Mouse (Mus musculus): ENCODE measurements around the gene Rps6kb2. TPM values are rescaled to one million over a fixed set of nuclear protein-coding genes. Genes with fewer than 3 reads are reported as not detected.
A peak's percentile ranks its signal among the peaks of the same experiment; 100 is the strongest.

Gene Rps6kb2
- polyA plus RNA-seq, 1 experiment: 42.5 TPM

GRCm38 (mm10) chr19:4187303-4187702, 24.1 kb upstream of the Rps6kb2 start:
- TF ChIP-seq CTCF (IDR thresholded peaks at IDR 0.05; ENCODE audit: extremely low read depth, insufficient read length, insufficient replicate concordance, low read depth, low read length): no peak
- no peak for TF ChIP-seq POLR2A (IDR thresholded peaks at IDR 0.05; ENCODE audit: low read depth, low read length)
- H3K4me1 ChIP-seq (ENCODE audit: control insufficient read depth, insufficient read depth, insufficient read length, low read length): peaks cover 4% of the 10 kb centered on the region; the same call in 1 of the 2 replicates
- no peak overlapping the region for H3K27ac ChIP-seq (ENCODE audit: insufficient read depth, low read depth, low read length)
- no peaks in the 10 kb centered on the region for H3K27me3 ChIP-seq (ENCODE audit: control insufficient read depth, insufficient read depth, low read length)
- peak overlapping the region; percentile 29 for H3K4me3 ChIP-seq (ENCODE audit: low read depth, low read length)
- no peaks in the 10 kb centered on the region for H3K36me3 ChIP-seq (ENCODE audit: control insufficient read depth, insufficient read depth, low read length)
- 84% methylated on average over 3 of the region's 3 CpGs for WGBS

DNA sequence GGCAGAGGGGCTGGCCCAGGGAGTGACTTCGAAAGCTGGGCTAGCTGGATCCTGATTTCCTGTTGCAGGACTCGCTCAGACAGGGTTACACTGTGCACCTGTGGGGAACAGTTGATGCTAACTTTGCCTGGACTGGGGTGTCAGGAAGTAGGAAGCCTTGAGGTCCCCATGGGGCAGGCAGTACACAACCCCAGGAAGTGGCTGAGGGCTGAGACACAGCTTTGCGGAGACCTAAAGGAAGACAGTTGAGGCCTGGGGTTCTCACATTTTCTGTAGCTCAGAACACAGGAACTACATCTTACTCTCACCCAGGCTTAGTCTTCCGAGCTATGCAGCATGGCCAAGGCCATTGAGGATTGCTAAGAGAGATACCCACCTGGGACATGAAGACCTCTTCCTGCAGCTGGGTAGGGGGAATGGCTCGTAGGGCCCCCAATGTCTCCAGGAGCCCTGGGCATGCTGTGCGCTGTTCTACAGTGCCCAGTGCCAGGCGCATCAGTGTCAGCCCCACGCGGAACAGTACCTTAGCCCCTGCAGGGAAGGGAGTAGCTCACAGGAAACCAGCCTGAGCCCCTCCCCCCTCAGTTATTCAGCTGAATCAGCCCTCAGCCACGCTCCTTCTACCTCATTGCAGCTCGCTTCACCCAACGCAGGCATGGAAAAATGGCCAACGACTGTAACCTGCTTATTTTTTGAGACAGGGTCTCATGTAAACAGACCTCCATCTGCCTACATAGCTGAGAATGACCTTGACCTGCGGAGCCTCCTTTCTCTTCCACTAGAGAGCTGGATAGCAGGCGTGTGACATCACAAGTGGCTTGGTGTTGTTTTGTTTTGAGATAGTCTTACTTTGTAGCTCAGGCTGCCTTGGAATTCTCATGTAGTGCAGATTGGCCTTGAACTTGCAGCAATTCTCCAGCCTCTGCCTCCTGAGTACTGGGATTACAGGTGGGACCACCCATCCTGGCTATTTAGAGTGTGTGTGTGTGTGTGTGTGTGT, 22.1 kb upstream of the Rps6kb2 start:
- Histone ChIP-seq H3K36me3 (ENCODE audit: control insufficient read depth, insufficient read depth, low read length) (no peaks in the 10 kb centered on the region), H3K27ac (ENCODE audit: insufficient read depth, low read depth, low read length) (peak overlapping the region; percentile 64), H3K4me1 (ENCODE audit: control insufficient read depth, insufficient read depth, insufficient read length, low read length) (no peaks in the 10 kb centered on the region; the same call in 1 of the 2 replicates), H3K4me3 (ENCODE audit: low read depth, low read length) (0 out of 2 replicates have a peak overlapping the region, but pooled peaks have one; percentile 4), H3K27me3 (ENCODE audit: control insufficient read depth, insufficient read depth, low read length) (no peaks in the 10 kb centered on the region)
- 61% methylated on average over 15 of the region's 15 CpGs for WGBS
- TF ChIP-seq CTCF (IDR thresholded peaks at IDR 0.05; ENCODE audit: extremely low read depth, insufficient read length, insufficient replicate concordance, low read depth, low read length): no peak
- no peak for TF ChIP-seq POLR2A (IDR thresholded peaks at IDR 0.05; ENCODE audit: low read depth, low read length)

- TF ChIP-seq CTCF (IDR thresholded peaks at IDR 0.05; ENCODE audit: extremely low read depth, insufficient read length, insufficient replicate concordance, low read depth, low read length): no peak
- TF ChIP-seq POLR2A (IDR thresholded peaks at IDR 0.05; ENCODE audit: low read depth, low read length): no peak
- H3K4me1 ChIP-seq (ENCODE audit: control insufficient read depth, insufficient read depth, insufficient read length, low read length): no peaks in the 10 kb centered on the region; the same call in 1 of the 2 replicates
- H3K27me3 ChIP-seq (ENCODE audit: control insufficient read depth, insufficient read depth, low read length): no peaks in the 10 kb centered on the region
- no peak overlapping the region for H3K4me3 ChIP-seq (ENCODE audit: low read depth, low read length)
- H3K36me3 ChIP-seq (ENCODE audit: control insufficient read depth, insufficient read depth, low read length): no peaks in the 10 kb centered on the region
- no peak overlapping the region for H3K27ac ChIP-seq (ENCODE audit: insufficient read depth, low read depth, low read length)
- 93% methylated on average over 2 of the region's 2 CpGs for WGBS
Observed at GRCm38 (mm10) chr19:4183689-4184088, 20.5 kb upstream of the Rps6kb2 start.

- Histone ChIP-seq H3K27me3 (ENCODE audit: control insufficient read depth, insufficient read depth, low read length) (no peaks in the 10 kb centered on the region), H3K4me1 (ENCODE audit: control insufficient read depth, insufficient read depth, insufficient read length, low read length) (no peaks in the 10 kb centered on the region; the same call in 1 of the 2 replicates), H3K36me3 (ENCODE audit: control insufficient read depth, insufficient read depth, low read length) (no peaks in the 10 kb centered on the region), H3K4me3 (ENCODE audit: low read depth, low read length) (no peak overlapping the region), H3K27ac (ENCODE audit: insufficient read depth, low read depth, low read length) (no peak overlapping the region)
- TF ChIP-seq POLR2A (IDR thresholded peaks at IDR 0.05; ENCODE audit: low read depth, low read length) (no peak), CTCF (IDR thresholded peaks at IDR 0.05; ENCODE audit: extremely low read depth, insufficient read length, insufficient replicate concordance, low read depth, low read length) (no peak)
- WGBS: 38% methylated on average over 3 of the region's 3 CpGs
Observed at GRCm38 (mm10) chr19:4181892-4182291, 18.7 kb upstream of the Rps6kb2 start.

- H3K27me3 ChIP-seq (ENCODE audit: control insufficient read depth, insufficient read depth, low read length): no peaks in the 10 kb centered on the region
- no peaks in the 10 kb centered on the region; the same call in 1 of the 2 replicates for H3K4me1 ChIP-seq (ENCODE audit: control insufficient read depth, insufficient read depth, insufficient read length, low read length)
- no peak overlapping the region for H3K4me3 ChIP-seq (ENCODE audit: low read depth, low read length)
- no peaks in the 10 kb centered on the region for H3K36me3 ChIP-seq (ENCODE audit: control insufficient read depth, insufficient read depth, low read length)
- TF ChIP-seq CTCF (IDR thresholded peaks at IDR 0.05; ENCODE audit: extremely low read depth, insufficient read length, insufficient replicate concordance, low read depth, low read length) (no peak), POLR2A (IDR thresholded peaks at IDR 0.05; ENCODE audit: low read depth, low read length) (no peak)
- 76% methylated on average over 7 of the region's 7 CpGs for WGBS
- H3K27ac ChIP-seq (ENCODE audit: insufficient read depth, low read depth, low read length): no peak overlapping the region
Observed at GRCm38 (mm10) chr19:4180411-4180810, 17.3 kb upstream of the Rps6kb2 start.

DNA sequence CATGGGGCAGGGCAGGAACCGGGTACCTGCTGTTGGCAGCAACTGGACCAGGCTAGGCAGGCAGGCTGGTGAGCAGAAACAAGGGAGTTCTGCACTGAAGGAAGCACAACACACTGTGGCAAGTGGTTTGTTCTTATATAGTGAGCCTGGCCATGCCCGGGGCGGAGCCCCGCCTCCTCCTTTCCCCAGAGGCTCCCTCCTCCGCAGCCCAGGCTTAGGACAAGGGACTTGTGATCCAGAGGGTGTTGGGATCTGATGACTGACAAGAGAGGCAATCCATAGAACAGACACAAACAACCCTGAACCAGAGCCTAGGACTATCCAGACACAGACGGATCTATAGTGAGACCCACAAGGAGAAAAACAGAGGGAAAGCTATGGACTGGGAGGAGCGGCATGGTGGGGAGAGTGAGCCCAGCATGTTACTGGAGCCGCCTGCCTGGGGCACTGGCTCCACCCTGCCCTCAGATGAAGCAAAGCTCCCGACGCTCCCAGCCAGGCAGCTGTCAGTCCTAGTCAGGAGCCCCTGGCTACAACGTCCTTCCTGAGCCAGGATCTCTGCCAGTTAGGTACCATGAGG, 12.3 kb upstream of the Rps6kb2 start, which contains the start of gene Carns1:
TSS of gene Carns1 (minus strand) at position 112 of the 580 bp plus-strand sequence.
- no peak for TF ChIP-seq CTCF (IDR thresholded peaks at IDR 0.05; ENCODE audit: extremely low read depth, insufficient read length, insufficient replicate concordance, low read depth, low read length)
- H3K36me3 ChIP-seq (ENCODE audit: control insufficient read depth, insufficient read depth, low read length): no peaks in the 10 kb centered on the region
- H3K4me3 ChIP-seq (ENCODE audit: low read depth, low read length): peak within 1 kb of the TSS; percentile 17; the same call in 1 of the 2 replicates
- H3K27me3 ChIP-seq (ENCODE audit: control insufficient read depth, insufficient read depth, low read length): no peaks in the 10 kb centered on the region
- H3K4me1 ChIP-seq (ENCODE audit: control insufficient read depth, insufficient read depth, insufficient read length, low read length): peaks cover 5% of the 10 kb centered on the region
- WGBS: 10% methylated on average over 11 of the region's 11 CpGs
- H3K27ac ChIP-seq (ENCODE audit: insufficient read depth, low read depth, low read length): no peak within 1 kb of the TSS

DNA sequence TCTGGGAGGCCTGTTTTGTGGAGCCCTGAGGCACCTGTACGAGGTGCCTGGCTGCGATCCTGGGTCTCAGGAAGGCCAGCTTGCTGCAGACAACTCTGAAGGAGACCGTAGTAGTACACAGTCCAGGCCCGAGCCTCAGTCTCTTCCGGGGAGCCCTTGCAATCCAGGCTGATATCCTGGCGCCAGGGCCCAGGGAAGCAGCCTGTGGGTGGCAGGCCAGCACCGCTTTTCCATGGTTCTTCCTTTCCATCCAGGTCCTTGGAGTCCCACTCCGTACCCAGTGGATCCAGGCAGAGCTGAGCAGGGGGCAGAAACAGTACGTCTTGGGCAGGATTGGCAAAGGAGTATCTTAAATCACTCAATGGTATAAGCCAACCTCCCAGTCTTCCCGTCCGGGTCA, 9.8 kb upstream of the Rps6kb2 start:
- Histone ChIP-seq H3K27me3 (ENCODE audit: control insufficient read depth, insufficient read depth, low read length) (no peaks in the 10 kb centered on the region), H3K27ac (ENCODE audit: insufficient read depth, low read depth, low read length) (no peak overlapping the region), H3K36me3 (ENCODE audit: control insufficient read depth, insufficient read depth, low read length) (no peaks in the 10 kb centered on the region), H3K4me1 (ENCODE audit: control insufficient read depth, insufficient read depth, insufficient read length, low read length) (peaks cover 10% of the 10 kb centered on the region), H3K4me3 (ENCODE audit: low read depth, low read length) (no peak overlapping the region)
- WGBS: 84% methylated on average over 11 of the region's 11 CpGs
- TF ChIP-seq POLR2A (IDR thresholded peaks at IDR 0.05; ENCODE audit: low read depth, low read length): no peak
- no peak for TF ChIP-seq CTCF (IDR thresholded peaks at IDR 0.05; ENCODE audit: extremely low read depth, insufficient read length, insufficient replicate concordance, low read depth, low read length)
